Mouse (Mus musculus) adrenal gland (tissue): ENCODE data around the gene Adprhl2.

Source experiments
- intact Hi-C: fragments of 180-260 bp; cut with DNase I; formaldehyde crosslinking; loops from one replicate; pipeline ENCODE4 v1.15.1; 2025
- long read RNA-seq, 2 experiments: library from polyadenylated mRNA; unstranded; transcript quantifications; one replicate each; pipeline ENCODE4 v2.0.0; 2020; ENCODE audit warnings: borderline replicate concordance in 1 of 2; ENCODE audit not compliant: insufficient replicate concordance in 1 of 2

Gene Adprhl2
- long read RNA-seq, experiment 1, transcript Adprhl2-201 (6 exons, 1,672 nt): major isoform, 16 of 23 reads
- long read RNA-seq, experiment 1, partial matches to known transcripts: 1 of 23 reads
- long read RNA-seq, experiment 1, other reads (novel, unspliced or antisense): 4 of 23 reads
- long read RNA-seq, experiment 2, transcript Adprhl2-201 (6 exons, 1,672 nt): major isoform, 17 of 30 reads
- long read RNA-seq, experiment 2, partial matches to known transcripts: 5 of 30 reads
- long read RNA-seq, experiment 2, other reads (novel, unspliced or antisense): 8 of 30 reads

DNA sequence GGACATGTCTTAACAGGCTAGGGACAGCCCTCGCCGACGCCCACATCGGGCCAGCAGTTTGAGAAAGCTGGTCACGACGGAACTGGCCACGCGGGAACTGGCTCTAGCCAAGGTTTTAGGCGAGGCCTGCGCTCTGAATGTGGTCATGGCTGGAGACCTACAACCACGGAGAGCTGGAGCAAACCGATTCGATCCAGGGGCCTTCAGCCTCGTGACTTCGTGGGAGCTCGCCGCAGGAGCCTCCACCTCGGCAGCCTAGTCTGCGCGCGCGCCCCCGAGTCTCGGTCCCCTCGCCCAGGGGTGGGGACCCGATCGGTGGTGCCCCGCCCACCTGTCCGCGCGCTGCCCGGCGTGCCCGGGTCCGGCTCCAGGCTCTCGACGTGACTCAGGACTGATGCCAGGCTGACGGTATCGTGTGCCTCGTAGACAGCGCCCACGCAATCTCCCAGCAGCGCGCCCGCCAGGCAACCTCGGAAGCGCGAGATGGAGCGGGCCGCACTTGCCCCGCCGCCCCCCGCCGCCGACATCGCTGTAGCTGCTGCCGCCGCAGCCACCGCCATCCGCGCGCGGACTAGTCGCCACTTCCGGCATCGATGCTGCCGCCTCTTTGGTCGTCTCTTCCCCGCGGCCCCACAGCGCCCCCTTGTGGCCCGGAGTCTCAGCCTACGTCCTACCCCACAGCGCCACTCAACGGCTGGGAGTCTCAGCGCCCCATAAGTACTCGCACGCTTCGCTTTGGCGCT, at the start of gene Adprhl2:
TSS of gene Adprhl2 (minus strand) at position 593 of the 743 bp plus-strand sequence.
- intact Hi-C loops: loop anchor here (5.0 kb wide), 1 partner anchor 106 kb away; the partner anchor contains the start of gene Ago3

DNA sequence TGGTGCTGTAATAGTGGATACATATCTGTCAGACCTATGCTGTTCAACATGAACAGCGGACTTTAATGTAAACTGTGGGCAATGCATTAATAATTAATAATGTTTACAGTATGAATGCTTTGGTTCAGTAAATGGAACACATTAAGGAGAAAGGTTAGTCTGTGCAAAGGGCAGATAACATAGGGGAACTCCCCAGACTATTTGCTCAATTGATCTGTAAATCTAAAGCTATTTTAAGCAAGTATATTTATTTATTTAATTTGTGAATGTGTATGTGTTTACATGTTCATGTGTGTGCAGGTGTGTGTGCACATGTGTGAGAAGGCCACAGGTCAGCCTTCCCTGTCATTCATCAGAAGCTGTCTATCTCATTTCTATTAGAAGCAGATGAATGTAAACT, 38.6 kb upstream of the Adprhl2 start:
- intact Hi-C loops: no loop called here

DNA sequence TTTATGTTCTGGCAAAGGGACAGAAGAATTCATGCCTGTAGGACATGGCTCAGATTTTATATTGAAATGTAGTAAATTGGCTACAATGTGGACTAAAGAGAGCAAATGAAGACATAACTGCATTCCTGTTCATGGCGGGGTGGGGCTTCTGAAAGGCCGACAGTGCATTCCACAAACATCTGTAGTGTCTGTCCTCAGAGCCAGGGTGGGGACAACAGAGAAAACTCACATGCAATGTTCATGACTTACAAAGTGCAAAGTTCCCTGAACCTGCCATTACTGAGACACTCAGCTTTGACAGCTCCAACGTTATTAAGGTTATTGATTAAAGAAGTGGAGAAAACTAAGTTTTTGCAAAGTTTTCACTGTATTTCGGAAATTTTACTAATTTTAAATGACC, 21.9 kb upstream of the Adprhl2 start:
- intact Hi-C loops: loop anchor here (5.0 kb wide), 1 partner anchor 39 kb away; no protein-coding TSS in a partner anchor

DNA sequence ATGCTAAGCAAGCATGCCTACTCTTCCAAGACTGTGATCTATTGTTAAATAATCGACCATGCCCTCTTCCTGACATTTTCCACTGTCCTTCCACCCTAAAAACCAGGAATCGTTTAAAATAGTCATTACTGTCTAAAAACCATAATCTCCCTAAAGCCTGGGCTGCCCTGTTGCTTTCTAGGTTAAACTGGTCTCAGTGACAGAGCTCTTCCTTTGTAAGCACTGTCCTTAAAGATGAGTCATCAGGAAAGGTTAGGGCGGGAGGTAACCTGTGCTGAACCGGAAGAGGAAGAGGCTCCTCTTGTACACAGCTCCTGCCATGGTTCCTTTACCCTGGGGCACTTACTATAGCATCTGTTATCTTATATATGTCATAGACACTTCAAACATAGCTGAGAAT, 18.0 kb upstream of the Adprhl2 start:
- intact Hi-C loops: no loop called here

DNA sequence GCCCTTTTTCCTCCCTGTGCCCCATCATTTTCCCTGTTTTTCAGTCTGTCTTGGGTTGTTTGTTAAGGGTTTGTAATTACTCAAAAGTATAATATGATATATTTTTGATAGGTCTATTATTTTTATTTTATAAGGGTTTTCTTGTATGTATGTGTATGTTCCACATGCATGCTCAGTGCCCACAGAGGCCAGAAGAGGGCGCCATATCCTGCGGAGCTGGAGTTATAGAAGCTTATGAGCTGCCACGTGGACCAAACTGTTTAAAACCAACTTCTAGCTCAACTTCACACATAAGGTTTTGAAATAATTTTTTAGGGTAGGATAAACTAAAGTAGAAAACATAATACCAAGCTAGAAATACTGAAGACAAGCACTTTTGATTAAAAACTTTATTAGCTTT, 10.9 kb upstream of the Adprhl2 start:
- intact Hi-C loops: no loop called here

DNA sequence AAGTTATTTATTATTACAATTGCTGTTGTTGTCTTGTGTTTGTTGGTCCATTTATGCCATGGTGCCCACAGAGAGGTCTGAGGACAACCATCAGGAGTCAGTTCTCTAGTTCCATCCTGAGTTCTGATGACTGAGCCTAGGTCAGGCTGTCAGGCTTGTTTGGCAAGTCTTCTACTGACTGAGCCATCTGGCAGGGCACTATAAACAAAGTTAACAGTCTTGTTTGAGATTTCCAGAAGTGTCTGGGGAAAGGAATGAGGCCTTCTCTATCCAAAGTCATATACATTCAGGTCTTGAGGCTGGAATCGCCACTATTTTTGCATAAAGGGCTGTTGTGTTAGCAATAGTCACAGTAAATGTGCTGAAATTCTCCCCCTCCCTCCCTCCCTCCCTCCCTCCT, 10.2 kb upstream of the Adprhl2 start:
- intact Hi-C loops: no loop called here

DNA sequence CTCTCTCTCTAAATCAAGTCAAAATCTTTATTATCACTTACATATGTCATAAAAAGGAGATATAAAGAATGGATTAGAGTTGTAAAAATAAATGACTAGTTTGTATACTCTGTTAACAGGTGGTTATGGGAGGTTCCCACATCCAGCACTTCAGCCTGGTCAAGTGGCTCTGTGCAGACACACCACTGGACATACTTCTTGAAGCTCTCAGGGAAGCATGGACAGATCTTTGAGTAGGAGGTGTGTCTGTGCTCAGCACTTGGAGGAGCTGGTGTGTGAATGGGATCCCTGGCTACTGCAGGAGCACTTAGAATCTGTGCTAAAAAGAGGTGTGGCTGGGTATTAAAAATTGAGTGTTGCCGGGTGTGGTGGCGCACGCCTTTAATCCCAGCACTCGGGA, 8.8 kb upstream of the Adprhl2 start:
- intact Hi-C loops: no loop called here

DNA sequence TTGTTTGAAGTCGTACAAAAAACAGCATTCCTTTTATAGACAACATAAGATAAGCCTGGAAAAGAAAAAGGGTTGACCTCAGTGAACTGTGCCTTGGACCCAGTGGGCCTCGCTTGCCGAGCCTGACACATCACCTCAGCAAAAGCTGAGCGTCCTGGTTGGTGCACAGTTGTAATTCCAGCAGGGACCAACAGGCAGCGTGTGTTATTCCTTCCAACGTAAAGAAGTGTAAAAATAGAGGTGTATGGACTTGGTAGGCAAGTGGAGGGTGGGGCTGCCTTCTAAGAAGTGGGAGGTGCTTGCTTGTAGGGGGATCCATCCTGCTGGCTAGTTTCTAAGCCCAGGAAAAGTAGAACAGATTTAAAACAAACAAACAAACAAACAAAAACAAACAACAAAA, 4.5 kb upstream of the Adprhl2 start:
- intact Hi-C loops: no loop called here

DNA sequence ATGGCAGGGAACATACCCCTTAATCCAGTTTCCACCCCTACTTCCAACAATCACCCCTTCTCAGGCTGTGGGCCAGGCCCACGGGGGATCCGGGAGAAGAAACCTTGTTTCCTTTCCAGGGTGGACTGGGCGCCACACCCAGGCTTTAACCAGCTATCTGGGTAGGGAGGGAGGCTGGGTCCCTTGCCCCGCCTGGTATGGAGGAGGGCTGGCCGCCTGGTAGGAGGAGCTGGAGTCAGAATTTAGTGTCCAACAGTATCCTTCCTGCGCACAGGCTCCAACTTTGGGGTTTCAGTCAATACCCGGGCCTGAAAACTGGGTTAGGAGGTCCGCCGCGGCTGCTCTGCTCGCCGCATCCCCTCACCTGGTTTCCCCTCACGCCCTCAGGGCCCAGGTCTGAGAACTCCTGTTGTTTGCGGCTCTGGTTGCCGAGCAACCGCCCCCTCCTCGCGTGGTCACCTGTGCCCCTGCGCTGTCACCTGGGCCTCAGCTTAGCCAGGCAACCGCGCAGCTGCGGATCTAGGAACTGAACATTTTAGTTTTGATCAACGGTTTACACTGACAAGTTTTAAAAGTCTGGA, 3.9 kb upstream of the Adprhl2 start, which contains the start of gene Tekt2:
TSS of gene Tekt2 (minus strand) at position 408 of the 581 bp plus-strand sequence.
- intact Hi-C loops: no loop called here

DNA sequence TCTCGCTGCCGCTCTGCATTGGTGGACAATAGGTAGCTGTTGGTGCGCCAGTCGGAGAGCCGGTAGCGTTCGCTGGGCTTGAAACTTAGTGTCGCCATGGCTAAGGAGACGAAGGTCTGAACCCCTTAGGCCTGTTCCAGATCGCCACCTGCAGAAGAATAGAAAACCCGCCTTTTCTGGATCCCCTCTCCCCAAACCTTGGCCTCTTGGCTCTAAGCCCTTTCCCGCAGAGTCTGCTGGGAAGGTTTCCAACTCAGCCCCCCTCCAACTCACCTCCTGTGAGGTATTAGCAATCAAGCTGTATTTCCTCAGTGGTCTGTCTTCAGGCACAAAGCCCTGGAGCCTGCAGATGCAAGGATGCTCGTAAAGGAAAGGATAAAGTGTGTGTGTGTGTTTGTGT, 3.4 kb upstream of the Adprhl2 start:
- intact Hi-C loops: loop anchor here (5.0 kb wide), 1 partner anchor 102 kb away; the partner anchor contains the start of gene Ago3

DNA sequence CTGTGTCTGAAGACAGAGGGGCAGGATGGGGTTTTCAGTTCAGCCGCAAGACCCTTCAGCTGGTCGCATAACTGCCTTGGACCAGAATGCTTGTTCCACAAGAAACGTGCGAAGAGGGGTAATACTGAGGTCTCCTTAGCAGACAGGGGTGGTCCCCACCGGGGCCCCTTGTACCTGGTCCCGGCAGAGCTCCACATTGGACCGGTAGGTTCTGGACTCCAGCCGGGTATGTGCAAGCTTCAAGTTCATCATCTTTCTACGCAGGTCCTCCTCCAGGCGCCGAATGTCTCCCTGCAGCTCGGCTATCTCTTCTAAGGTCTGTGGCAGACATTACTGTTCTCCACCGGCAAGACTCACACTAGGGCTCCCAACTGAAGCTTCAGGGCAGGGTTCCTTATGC, 1.1 kb upstream of the Adprhl2 start:
- intact Hi-C loops: loop anchor here (5.0 kb wide), 1 partner anchor 105 kb away; the partner anchor contains the start of gene Ago3

DNA sequence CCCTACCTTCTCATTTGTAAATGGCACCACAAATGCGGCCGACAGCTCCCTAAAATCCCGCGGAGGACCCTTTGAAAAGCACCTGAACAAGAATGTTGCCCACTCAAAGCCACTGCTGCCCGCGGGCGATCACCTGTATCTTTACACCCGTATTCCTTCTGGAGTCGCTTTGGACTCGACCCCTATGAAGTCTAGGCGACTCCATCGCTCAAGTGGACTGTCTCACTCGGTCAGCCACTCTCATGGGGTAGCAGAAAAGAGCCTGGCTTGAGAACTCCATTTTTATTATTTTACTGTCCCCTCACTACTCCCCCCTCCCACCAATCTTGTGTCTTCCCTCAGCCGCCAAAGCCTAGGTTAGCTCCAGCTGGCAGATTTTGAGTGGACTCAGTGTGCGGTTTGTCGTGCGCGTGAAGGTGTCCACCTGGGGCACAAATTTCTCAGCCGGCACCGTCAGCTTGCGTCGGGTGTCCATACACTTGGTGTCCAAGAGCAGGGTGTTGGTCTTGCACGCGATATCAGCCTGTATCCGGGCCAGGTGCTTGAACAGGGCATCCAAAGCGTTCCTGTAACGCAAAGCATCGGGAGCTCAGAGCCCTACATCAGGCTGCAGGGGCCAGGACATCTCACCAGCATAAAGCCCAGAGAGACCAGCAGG, 480 bp upstream of the Adprhl2 start:
- intact Hi-C loops: loop anchor here (5.0 kb wide), 1 partner anchor 105 kb away; the partner anchor contains the start of gene Ago3

DNA sequence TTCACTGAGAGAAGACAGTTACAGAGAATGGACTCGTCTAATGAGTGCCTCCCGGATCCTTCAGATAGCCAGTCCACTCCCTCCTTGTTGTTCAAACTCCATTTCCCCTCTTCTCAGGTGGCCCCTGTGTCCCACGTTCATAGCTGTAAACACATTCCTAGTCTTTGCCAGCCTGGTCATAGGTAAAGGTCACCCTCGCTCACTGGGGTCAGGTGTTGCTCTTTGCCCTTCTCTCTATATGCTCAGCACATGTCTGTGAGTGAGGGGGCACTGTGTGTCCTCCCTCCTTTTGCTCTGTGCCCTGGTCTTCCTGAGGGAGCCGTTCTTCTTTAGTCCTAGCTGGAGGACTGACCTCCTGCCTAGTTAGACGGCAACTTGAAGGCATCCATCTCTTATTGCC, 1.7 kb downstream of the Adprhl2 start:
- intact Hi-C loops: loop anchor here (5.0 kb wide), 1 partner anchor 107 kb away; the partner anchor contains the start of gene Ago3

DNA sequence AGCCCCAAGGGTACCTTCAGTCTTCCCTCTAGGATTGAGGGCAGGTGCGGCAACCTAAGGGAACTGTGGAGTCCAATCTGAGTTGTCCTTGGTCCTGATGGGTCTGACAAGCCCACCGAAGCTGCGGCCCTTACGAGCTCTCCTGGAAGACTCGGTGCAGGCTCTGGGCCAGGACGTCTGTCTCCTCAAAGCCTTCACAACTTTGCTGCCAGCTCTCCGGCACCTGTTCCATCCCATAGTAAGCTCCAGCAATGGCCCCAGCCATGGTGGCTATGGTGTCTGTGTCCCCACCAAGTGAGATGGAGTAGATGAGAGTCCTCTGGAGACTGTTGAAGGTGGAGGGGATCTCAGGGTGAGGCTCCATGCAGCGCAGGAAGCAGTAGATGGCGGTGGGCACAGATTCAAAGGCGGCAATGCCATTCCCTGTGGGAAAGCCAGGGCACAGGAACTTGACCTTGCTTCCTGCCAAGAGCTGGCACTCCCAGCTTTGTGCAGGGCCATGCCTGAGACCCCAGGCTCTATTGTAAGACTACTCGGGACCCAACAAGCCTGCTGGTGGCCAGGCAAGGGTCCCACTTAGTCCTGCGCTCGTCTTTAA, 5.0 kb downstream of the Adprhl2 start:
- intact Hi-C loops: no loop called here

DNA sequence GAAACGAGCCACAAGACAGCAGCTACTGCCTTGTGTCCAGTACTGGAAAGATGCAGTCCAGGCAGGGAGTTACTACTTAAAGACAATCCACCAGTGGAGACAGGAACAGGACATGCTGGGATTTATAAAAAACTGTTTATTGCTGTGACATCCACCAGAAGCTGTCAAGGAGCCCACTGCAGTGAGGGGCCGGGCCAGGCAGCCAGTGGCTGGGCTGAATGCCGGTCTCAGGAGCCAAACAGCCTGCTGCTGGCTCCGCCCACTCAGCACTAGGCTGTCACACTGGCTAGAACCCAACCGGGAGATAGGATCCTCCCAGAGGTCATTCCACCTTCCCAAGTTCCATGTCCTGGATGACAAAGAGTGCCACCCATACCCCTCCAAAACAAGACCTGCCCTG, 5.6 kb downstream of the Adprhl2 start:
- intact Hi-C loops: no loop called here

DNA sequence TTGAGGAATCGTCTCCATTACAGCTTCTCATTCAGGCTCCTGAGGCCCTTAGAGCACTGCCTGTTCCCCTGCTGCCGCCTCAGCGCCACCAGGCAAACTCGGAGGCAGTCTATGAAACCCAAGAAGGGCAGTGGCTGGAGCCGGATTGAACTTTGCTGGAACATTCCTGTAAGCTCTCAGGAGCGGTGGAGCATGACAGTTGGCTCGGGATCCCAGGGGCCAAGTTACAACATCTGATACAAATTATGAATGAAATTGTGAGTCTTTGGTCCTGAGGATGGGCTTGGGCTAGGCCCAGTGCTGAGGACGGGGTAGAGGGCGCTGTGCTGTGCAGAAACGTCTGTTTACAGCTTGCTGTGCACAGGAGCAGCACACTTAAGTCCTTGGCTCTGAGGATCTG, 7.1 kb downstream of the Adprhl2 start:
- intact Hi-C loops: loop anchor here (5.0 kb wide), 1 partner anchor 37 kb away; no protein-coding TSS in a partner anchor

DNA sequence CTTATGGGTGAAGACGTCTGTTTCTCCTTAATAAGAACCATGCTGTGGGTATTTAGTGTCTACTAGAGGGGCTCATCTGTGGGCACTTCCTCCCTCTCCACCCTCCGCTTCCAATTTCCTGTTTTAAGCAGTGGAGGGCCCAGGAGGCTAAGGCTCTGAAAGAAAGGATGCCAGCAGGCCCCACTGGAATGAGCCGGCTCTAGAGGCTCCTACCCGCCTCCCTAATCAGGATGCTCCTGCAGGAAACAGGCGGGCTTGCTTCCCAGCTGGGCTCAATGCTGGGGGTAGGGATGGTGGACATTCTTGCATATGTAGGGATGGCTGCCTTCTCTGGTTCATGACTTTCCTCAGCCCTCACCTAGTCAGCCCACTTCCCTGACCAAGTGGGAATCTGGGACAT, 8.3 kb downstream of the Adprhl2 start:
- intact Hi-C loops: loop anchor here (5.0 kb wide), 1 partner anchor 36 kb away; no protein-coding TSS in a partner anchor

DNA sequence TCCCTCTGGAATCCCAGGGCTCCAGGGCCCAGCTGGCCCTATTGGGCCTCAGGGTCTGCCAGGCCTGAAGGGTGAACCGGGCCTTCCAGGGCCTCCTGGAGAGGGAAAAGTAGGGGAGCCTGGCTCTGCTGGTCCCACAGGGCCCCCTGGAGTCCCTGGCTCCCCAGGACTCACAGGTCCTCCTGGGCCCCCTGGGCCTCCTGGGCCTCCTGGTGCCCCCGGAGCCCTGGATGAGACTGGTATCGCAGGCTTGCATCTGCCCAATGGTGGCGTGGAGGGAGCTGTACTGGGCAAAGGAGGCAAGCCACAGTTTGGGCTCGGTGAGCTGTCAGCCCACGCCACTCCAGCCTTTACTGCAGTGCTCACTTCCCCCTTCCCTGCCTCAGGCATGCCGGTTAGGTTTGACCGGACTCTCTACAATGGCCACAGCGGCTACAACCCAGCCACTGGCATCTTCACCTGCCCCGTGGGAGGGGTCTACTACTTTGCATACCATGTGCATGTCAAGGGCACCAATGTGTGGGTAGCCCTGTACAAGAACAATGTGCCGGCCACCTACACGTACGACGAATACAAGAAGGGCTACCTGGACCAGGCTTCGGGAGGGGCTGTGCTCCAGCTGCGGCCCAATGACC, 9.8 kb downstream of the Adprhl2 start:
- intact Hi-C loops: loop anchor here (2.0 to 5.0 kb wide), 2 partner anchors 34 to 85 kb away; no protein-coding TSS in a partner anchor

DNA sequence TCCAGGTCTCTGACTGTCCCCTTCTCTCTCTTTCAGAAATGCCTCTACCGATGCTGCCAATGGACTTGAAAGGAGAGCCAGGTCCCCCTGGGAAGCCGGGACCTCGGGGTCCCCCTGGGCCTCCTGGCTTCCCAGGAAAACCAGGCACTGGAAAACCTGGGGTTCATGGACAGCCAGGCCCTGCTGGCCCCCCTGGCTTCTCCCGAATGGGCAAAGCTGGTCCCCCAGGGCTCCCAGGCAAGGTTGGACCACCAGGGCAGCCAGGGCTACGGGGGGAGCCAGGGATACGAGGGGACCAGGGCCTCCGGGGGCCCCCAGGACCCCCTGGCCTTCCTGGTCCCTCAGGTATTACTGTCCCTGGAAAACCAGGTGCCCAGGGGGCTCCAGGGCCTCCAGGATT, 11.2 kb downstream of the Adprhl2 start:
- intact Hi-C loops: loop anchor here (2.0 to 5.0 kb wide), 2 partner anchors 33 to 84 kb away; no protein-coding TSS in a partner anchor

DNA sequence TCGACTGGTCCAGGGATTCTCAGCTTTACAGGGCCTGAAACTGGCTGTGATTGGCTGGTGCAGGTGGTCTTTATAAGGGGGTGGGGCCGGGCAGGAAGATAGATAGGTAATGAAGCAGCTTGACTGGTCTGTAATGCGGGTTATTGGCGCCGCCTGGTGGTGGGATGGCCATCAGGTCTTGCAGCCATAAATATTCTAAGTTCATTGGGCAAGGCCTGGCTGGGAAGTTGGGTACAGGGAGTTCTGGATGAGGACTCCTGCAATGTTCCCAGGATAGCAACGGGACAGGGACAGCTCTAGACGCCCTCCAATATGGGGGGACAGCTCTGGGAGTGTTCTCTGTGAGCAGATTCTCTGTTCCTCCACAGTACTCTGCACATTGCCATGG, 11.6 kb downstream of the Adprhl2 start:
- intact Hi-C loops: loop anchor here (2.0 to 5.0 kb wide), 2 partner anchors 33 to 83 kb away; no protein-coding TSS in a partner anchor
